Mouse (Mus musculus) liver, postnatal 0 days (tissue): ENCODE measurements around the gene Kcnip3.

Experiments used
- CTCF ChIP-seq: sonication (generic); IDR thresholded peaks from 2 replicates; pipeline ENCODE4 v1.5.1; 2016; ENCODE audit warnings: antibody characterized with exemption, low read depth
- EP300 ChIP-seq: IDR thresholded peaks from 2 replicates; pipeline ENCODE4 v1.6.1; 2016; ENCODE audit warnings: antibody characterized with exemption, low read depth, mild to moderate bottlenecking

DNA sequence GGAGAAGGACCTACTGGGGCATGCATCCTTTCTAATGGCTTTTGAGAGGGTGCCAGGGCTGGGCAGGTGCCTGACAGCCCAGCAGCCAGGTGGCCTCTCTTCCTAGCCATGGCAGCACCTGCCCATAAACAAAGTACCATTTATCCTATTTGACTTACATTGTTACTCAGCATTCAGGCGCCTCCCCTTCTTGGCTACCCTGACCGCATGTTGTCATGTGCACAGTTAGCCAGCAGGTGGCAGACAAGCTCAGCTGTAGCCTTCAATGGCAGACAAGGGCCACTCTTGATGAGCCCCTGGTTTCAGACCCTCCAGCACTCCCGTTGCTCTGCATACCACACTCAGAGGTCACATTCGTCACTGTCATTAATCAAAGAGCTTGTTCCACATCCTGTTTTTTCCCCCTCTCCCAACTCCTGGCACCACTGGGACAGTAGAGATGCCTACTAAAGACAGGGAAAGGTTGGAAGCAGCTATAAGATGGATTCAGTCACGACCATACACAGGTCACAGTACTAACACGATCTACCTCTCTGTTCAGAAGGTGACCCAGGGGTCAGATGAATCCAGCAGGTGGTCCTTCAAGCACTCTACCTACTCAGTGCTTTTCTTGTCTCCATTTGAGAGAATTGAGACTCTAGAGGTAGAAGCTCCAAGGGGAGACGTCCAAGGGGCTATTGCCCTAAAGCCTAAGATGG, 14.7 kb downstream of the Kcnip3 start:
- peak; percentile 96 for TF ChIP-seq CTCF
- TF ChIP-seq EP300: no peak
